Mouse (Mus musculus): Measurements from ENCODE around the gene Hlx.
A peak's percentile ranks its signal among the peaks of the same experiment; 100 is the strongest.

Gene Hlx

DNA sequence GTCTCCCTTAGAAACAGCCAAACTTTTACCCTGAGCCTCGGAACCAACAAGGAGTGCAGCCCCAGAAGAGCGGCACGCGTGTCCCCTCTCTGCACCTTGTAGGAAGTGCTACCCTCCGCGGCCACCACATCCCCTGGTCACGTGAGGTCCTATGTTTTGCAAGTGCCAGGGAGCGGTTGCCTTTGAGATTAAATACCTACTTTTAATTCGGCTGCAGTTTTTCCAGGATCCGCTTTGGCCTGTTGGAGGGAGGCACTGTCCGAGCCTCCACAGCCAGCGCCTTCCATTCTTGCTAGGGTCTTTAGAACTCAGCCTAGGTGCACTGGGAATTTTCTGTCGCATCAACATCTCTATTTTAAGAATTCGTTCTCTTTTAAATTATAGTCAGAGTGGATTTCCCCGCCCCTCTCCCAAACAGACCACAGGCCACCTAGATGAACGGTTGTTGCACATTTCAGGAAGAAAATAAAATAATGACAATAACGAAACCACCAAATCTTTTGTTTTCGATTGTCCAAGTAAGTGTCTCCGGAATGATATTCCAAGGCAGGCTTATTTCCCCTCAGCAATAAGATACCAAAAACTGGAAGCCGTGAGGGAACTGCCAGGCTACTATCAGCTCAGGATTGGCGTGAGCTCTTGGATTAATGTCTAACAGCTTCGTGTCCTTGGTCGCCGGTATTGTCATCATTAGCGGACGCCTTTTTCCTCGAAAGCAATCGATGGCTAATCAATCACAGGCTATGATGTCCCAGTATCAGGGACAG, 1.1 kb upstream of the Hlx start:
- peak; percentile 62 to 66 for DNase-seq (ENCODE audit: low spot score in 2 of 2)

DNA sequence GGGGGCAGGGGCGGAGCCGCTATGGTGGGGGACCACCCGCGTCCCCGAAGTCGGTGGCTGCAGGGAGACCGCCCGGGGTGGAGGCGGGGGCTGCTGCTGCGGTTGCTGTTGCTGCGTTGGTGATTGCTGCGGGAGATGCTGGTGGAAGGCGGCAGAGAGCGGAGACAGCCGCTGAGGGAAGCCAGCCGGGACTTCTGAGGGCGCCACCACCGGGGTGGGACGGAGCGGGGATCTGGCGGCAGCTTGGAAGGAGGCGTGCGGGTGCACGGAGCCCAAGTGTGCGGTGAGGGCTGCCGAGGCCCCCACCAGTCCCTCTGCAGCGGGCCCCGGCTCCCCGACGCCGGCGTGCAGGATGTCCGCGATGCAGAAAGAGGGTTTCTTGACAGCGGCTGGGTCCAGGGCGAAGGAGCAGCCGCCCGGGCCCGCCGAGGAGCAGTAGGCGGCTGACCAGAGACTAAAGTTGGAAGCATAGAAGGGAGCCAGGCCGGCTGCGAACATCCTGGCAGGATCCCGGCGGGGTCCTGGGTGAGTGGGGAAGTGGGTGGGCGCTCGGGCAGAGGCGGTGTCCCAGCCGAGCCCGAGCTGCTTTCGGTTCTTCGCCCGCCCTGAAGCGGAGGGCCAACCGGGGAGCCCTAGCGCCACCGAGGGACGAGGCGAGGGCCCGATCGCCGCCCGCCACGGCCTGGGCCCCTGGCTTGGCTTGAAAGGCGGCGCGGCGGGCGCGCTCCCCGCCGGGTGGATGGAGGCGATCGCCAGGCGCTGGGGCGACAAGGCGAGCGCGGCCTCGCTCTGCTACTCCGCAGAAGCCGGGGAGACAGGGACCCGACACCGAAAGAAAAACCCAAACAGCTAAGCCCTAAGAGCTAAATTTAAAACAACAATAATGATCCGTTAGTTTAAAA, 524 bp downstream of the Hlx start:
- DNase-seq (ENCODE audit: low spot score in 2 of 2): peak; percentile 54 to 62

DNA sequence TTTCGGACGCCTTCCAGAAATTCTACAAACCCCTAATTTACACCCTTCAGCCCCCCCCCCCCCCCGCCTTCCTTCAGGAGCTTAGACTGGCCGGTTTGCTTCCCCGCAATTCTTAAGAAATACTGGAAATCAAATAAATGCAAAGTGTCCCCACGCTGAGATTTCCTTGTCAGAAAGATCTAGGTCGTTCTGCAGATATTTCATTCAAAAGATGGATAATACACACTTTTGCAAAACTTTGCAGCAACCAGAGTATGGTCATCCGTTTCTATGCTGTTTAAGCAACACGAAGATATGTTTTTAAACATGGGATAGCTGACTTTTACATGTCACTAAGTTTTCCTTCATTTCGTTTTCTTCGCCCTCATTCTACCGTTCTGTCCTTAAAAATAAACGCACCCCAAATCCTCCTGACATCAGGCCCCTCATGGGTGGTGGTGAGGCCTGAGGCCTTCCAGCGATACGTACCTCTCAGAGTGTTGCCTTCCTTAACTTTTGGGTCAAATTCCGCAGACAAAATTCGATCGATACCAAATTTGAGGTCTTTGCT, 1.3 kb downstream of the Hlx start:
- DNase-seq (ENCODE audit: low spot score in 2 of 2): no peak

DNA sequence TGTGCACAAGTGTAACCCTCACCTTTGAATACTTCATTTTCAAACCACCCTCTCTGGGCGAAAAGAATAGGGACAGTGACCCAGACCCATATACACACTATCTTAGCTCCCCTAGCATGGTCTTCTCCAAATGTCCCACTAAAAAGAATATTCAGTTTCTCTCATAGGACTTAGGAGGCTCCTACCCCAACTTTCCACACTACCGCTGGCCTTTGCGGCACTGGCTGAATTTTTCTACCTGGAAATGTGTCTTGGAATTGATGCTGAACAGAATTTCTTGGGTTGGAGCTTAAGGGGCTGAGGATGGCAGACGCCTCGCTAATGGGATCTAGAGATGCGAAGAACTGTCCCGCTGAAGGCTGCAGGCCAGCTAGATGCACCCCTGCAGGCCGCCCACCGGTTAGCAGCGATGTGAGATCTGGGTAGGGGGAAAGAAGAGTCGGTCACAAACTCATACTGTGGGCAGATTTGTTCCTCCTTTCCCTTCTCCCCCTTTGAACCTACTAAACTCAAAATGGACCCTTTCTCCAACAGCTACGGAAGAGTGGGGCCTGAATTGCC, 1.9 kb downstream of the Hlx start:
- no peak for DNase-seq (ENCODE audit: low spot score in 2 of 2)

DNA sequence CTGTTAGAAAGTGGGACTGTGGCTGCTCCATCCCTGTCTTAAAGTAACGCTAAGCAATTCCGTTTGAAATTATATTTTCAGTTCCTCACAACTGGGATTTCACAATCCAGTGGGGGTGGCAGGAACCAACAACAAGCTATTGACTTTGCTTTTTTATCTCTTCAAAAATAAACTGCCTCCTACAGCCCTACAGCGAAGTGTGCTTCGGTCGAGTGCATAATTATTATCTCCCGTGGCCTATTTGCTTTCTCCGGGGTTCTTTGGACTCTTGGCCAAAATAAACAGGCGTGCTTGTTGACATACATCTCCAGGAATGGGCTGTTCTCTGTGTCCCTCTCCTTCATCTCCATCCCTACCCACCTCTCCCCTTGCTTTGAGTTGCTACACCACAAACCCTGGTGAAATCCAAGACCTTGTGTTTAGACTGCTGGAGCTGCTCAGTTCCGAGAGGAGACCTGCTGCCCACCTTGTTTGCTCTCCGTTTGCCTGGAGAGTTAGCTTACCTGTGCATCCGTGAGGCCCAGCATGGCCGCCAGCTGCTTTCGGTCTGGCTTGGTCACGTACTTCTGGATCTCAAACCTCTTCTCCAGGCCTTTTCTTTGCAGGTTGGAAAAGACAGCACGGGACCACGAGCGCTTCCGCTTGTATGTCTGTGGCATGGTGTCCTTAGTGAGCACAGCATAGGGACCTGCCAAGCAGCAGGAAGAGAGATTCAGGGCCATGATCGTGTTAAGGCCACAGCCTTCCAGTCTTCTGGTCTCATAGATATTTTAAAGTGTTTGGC, 2.9 kb downstream of the Hlx start:
- DNase-seq (ENCODE audit: low spot score in 2 of 2): peak in 1 of 2 experiments; percentile 25

DNA sequence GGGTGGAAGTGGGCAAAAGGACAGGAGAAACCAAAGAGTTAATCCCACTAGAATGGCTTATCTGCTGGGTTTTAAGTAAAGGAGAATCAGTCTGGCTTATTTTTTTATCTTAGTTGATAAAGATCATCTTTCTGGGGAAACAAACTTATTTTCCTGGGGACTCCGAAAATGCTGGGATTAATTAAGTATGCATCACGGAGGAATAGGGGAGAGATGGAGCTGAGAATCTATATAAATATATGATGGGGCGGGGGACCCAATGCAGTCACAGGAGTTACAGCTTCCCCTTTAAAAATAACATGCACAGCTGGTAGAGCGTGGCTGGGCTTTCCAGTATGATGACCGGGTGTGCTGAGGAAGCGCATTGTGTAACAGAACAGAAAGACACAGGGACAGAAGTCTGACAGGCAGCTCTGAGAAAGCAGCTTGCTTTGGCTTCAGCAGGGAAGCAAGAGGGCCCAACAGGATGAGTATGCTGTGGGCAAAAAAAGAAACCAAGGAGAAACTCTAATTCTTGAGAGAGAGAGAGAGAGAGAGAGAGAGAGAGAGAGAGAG, 3.8 kb downstream of the Hlx start:
- DNase-seq (ENCODE audit: low spot score in 2 of 2): peak; percentile 21 to 31

DNA sequence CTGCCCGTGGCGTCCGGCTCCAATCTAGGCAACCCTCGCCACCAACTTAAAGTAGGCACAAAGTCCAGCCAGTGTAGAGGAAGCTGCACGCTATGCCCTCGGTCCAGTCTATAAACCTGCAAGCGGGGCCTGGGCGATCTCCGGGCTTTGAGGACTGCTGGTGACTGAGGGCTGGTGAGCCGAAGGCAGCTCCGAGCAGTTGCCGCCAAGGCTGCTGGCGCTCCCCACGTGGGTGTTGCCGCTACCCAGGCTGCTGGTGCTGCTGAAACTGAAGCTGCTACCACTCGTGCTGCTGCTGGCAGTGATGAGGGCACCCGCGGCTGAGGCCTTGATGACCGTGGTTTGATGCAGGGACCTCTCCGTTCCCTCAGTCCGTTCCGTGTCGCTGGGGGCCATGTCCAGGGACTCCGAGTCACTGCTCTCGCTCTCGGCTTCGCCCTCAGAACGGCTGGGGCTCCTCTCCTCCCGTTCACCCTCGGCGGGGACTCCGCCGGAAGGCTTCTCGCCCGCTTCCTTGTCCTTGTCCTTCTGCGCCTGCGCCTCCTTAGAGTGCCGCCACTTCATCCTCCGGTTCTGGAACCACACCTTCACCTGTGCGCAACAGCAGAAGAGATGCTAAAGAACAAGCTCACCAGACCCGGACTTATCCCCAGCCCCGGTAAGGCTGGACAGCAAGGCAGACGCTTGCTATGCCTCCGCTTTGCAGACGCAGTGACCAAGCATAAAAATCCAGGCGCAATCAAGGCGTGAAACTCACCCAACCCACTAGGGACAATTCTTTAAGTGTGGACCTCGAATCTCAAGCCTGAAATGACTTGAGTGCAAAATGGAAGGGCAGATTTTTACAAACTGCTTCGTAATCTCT, 4.8 kb downstream of the Hlx start:
- no peak for DNase-seq (ENCODE audit: low spot score in 2 of 2)

DNA sequence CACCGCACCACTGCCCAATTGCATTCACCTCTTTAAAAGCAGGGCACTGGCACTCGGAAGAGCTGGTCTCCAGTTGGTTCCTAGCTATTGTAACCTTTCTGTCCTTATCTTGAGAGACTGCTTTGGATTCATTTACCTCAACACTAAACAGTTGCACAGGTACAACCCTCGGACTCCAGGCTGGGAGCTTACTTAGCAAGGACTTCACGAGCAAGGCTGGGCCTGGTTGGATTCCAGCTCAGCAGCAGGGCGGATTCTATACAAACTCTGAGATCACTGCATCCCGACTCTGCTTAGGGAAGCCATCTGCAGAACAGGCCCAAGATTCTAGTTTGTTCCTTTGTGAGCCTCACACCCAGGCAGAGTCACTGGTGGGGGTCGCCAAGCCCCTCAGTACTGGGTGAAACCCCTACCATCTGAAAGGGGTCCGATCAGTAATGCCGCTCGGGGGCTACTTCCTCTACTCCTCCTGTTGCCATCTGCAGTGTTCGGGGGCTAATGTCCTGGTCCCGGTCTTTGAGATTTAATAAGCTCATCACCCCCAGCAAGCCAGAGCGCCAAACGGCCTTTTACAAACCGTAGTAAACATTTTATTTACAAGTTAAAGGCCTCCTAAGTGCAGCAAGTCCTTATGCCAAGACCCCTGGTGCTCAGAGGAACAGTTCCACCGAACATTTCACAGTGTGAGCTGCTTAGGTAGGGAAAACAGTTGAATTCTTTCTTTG, 5.7 kb downstream of the Hlx start:
- DNase-seq (ENCODE audit: low spot score in 2 of 2): no peak

DNA sequence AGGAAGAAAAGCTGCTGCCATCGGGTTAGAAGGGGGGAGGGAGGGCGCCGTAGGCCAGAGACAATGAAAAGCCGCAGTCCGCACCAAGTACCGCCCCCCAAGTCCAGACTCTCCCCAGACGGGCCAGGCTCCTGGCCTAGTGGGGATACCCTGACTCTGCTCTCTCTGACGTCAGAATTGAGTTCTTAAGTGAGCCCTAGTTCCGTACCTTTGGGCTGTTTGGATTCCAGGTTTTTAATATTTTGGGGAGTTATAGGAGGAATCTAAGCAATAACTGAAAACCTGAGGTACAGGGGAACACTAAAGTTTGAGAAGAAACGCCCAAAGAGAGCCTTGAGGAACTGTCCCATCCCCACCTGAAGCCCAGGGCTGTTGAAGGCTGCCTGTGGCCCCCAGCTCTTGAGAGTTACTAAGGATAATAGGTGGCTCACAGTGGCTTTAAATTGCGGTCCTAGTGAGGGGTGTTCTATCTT, 7.1 kb downstream of the Hlx start:
- no peak for DNase-seq (ENCODE audit: low spot score in 2 of 2)

DNA sequence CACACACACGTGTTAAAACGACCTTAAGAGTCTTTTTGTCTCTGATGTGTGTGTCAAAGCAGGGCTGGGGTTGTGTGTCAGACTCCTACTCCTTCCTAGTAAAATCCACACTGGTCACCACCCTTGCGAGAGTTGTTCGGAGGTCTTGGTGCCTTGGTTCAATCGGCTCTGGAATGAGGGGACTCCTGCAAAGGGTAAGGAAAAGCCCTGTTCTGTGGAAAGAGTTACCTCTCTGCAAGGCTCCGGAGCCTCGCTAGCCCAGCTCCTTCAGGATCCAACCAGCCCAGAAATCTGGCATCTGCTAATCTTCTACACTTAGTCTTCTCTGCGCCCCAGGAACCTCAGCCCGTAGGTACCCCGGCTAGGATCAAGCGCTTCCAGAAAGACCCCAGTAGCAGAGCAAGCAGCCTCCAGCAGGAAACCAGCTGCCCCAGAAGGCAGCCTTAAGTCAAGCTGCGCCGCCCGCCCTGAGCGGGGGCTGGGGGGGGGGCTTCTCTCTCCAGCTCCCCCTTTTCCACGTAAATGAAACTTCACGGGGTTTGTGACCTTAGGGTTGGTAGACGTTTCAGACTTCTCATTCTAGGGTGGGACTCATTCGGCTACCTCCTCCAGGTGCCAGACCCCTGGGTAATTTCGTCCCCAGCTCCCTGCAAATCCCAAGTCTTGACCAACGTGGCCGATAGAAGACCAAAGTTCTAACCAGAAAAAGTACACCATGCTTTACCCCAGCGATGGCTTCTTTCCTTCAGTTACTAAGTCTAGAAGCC, 7.7 kb downstream of the Hlx start:
- DNase-seq (ENCODE audit: low spot score in 2 of 2): no peak

DNA sequence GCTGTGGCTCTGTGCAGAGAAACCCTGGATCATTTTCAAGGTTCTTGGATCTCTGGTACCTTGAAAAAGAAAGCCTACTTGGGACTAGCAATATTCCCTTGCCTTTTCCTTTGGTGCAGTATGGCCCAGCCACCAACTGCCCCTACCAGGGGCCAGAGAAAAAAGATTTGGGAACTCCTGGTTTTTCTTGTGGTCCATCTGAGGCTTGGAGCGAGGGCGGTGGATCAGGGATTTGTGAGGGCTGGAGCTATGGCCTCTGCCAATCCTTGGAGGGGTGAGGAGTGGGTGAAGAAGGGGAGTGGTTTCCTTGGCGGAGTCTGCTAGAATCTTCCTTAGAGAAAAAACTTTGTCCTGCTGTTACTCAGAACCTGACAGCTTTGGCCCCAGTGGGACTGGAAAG, 8.5 kb downstream of the Hlx start:
- no peak for DNase-seq (ENCODE audit: low spot score in 2 of 2)

DNA sequence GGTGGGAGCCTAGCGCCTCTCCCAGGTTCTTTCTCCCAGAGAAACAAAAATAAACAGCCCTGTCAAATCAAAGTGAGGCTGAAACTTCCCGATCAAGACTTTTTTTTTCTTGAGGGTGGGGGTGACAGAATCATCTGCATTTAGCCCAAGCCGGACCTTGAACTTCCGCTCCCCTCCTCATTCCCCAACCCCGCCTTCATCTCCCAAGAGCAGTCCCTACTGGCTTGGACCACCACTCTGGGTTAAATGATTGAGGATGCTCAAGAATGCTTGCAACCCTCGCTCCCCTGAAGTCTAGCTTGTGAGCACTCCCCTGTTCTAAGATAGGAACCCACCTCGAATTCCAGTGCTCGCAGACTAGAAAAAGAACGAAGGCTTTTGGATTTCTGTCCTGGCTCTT, 11.3 kb downstream of the Hlx start:
- DNase-seq (ENCODE audit: low spot score in 2 of 2): no peak

DNA sequence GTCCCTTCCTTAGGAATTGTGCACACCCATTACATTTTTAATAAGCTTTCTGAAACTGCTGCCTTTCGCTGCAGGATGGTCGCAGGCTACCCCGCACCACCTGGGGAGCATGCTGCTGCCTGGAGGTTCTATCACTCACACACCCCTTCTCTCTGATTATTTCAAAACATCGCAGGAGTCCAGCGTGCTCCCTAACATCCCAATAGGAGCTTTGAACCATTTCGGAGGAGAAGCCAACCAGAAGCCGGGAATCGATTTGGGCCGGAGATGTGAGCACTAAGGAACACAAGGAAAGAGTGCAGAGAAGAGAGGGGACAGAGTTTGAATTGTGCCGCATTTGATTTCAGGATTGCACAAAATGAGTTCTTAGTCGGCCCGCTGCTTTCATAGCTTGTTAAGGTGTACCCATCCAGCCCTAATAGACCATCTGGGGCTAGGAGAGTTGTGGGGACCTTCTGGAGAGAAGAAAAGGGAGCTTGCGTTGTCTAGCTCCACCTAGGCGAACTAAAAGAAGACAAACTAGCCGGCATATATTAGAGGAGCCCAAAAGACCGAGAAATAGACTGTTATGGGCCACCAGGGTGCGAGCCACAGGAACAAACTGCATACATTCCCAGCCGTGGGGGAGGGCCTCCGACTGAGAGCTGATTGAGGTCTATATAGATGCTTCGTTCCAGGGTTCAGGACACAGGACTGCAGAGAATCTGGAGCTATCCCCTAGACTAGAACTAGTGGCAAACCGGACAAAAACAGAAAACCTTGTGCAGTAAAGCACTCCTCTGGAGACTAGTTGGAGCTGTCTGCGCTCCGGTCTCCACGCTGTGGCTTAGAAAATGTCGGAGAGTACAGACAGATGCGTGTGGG, 12.0 kb downstream of the Hlx start:
- DNase-seq (ENCODE audit: low spot score in 2 of 2): no peak

DNA sequence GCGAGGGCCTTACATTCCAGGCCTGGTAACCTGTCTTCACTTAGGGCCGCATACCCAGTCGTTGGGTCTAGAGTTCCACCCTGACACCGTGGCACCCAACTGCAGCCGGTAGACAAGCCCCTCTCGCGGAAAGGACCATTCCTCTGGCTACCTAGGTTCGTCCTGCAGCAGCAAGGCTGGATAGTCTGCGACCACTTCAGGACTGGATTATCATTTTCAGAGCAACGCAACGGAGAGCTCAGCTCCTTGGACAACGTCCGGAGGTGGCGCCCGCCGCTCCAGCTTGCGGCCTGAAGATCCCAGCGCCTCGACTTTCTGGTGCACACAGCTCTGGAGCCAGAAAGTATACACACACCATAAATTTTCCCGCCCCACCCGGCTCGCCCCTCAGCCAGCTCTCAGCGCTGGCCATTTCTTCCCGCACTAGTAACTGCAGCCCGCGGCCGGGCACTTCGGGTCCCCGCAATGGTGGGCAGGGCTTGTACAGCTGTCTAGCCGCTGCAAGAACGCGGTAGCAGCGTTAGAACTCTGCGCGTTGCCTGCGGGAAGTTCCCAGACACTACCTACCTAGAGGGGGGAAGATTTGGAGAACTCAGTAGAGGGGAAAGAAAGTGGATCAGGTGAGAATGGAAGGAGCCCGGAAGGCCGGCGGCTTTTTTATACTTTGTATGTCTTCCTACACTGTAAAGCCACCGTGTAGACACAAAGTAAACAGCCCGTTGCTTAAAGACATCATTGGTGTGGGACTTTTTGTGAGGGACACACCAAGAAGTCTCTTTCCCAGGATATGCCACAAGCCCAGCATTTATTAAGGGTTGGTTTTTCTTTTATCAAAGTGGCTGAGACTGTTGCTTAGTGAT, 13.9 kb downstream of the Hlx start:
- DNase-seq (ENCODE audit: low spot score in 2 of 2): no peak

DNA sequence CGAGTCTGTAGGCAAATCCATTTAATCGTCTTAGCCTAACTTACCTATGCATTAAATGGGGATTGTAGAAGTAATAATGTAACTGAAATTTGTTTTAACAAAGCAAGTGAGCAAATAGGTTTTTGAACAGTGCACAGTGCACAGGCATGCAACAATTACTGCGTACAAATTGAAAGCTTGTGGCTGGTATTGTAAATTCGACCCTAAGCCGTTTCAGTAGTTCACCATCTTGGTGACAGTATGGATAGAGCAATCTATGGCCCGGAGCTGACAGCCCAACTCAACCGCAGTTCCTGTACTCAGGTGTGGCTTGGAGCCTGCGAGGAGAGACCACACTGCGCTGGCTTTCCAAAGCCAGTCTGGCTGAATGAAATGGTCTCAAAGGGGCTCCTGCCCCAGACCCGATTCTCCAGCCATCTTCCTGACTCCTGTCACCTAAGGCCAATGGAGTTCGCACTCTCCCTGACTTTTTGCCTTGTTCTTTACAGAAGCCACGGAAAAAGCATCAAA, 14.7 kb downstream of the Hlx start:
- no peak for DNase-seq (ENCODE audit: low spot score in 2 of 2)

DNA sequence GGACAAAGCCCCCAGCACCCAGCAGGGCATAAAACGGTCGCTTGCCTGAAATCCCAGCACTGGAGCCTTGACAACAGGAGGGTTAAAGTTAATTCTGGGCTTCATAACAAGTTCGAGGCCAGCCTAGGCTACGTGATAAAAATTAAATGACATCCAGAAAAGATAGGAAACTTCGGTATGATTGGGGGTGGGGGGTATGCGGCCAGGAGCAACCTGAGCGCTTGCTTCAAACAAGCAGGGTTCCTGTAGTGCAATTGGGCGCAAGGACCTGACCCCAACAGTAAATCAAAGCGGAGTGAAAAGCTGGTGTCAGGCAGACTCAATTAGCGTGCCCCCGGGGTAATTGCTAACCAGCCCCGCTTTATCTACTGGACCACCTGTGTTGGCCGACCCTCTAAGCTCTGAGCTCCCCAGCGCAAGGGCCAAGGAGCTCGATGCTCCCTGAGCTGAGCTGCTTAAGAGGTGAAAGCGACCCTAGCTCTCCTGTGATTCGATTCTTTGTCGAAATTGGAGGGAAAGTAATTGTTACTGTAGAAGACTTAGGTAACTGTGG, 15.3 kb downstream of the Hlx start:
- no peak for DNase-seq (ENCODE audit: low spot score in 2 of 2)
